Mouse (Mus musculus): ENCODE measurements around the gene Cavin3. TPM values are rescaled to one million over a fixed set of nuclear protein-coding genes. Genes with fewer than 3 reads are reported as not detected.
"Not testable (repeated sequence)": the region's sequence is repeated elsewhere in the genome, so short reads cannot be mapped to it uniquely, and the experiment has no call there.

Cavin3 gene
- polyA plus RNA-seq, 1 experiment from 2014 or later = 79.9 TPM

DNA sequence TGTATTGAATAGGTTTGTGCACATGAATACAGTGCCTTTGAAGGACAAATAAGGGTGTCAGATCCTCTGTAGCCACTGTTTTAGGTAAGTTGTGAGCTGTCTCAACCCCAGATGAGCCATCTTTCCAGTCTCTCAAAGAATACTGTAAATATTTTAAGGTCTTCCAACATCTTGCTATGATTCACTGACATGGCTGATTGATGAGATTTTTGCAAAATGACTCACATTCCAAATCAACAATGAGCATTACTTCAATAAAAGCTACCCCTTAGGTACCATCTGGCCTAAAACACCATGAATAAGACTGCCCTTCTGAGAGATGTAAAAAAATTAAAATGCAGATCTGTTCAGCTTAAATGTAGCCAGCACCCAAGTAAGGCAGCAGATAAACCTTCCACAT is 23.6 kb downstream of the Cavin3 start:
- H3K27ac ChIP-seq (ENCODE audit: low read depth, low read length) = no peak overlapping the region
- H3K27me3 ChIP-seq (replicated peaks; ENCODE audit: control insufficient read depth, insufficient read depth, low read length) = no peaks in the 10 kb centered on the region
- TF ChIP-seq CTCF (IDR thresholded peaks at IDR 0.05; ENCODE audit: low read depth) = no peak
- H3K4me2 ChIP-seq (replicated peaks; ENCODE audit: low read depth) = no peak overlapping the region
- no peak overlapping the region for H3K9ac ChIP-seq (ENCODE audit: low read depth, low read length)
- no peak overlapping the region for H3K4me3 ChIP-seq (ENCODE audit: low read depth, low read length)
- ATAC-seq = no peak
- H3K9me3 ChIP-seq (ENCODE audit: control insufficient read depth) = no peaks in the 10 kb centered on the region
- no peaks in the 10 kb centered on the region for H3K36me3 ChIP-seq (ENCODE audit: control insufficient read depth, insufficient read depth)
- H3K4me1 ChIP-seq (replicated peaks; ENCODE audit: control insufficient read depth, insufficient read depth, low read length) = no peaks in the 10 kb centered on the region

- 87% methylated on average over 4 of the region's 4 CpGs for WGBS
- not testable (repeated sequence) for H3K27me3 ChIP-seq (replicated peaks; ENCODE audit: control insufficient read depth, insufficient read depth, low read length); H3K9me3 ChIP-seq (ENCODE audit: control insufficient read depth); H3K4me3 ChIP-seq (ENCODE audit: low read depth, low read length); H3K4me1 ChIP-seq (replicated peaks; ENCODE audit: control insufficient read depth, insufficient read depth, low read length); H3K9ac ChIP-seq (ENCODE audit: low read depth, low read length); H3K27ac ChIP-seq (ENCODE audit: low read depth, low read length); H3K4me2 ChIP-seq (replicated peaks; ENCODE audit: low read depth); H3K36me3 ChIP-seq (ENCODE audit: control insufficient read depth, insufficient read depth); ATAC-seq
Observed at GRCm38 (mm10) chr7:105453345-105453744, 28.8 kb downstream of the Cavin3 start.

DNA sequence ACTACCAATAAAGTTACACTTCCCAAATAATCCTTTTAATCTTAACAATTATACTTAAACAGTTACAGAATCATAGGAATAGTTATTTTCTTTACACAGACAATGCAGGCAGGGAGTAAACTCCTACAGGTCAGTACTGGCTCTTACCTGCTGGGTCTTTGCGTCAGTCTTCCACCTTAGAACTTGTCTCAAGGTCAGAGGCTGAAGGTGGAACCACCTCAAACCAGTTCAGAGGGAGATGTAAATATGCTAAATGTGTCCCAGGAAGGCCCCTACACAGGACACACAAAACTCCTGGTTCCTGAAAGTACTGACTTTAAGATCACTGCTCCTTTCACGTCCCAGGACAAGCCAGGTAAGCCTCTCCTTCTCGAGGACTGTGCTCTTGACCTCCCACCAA is 37.0 kb downstream of the Cavin3 start:
- Histone ChIP-seq H3K4me1 (replicated peaks; ENCODE audit: control insufficient read depth, insufficient read depth, low read length) (no peaks in the 10 kb centered on the region), H3K27ac (ENCODE audit: low read depth, low read length) (no peak overlapping the region), H3K4me3 (ENCODE audit: low read depth, low read length) (no peak overlapping the region), H3K27me3 (replicated peaks; ENCODE audit: control insufficient read depth, insufficient read depth, low read length) (no peaks in the 10 kb centered on the region), H3K9ac (ENCODE audit: low read depth, low read length) (no peak overlapping the region), H3K9me3 (ENCODE audit: control insufficient read depth) (no peaks in the 10 kb centered on the region), H3K36me3 (ENCODE audit: control insufficient read depth, insufficient read depth) (no peaks in the 10 kb centered on the region), H3K4me2 (replicated peaks; ENCODE audit: low read depth) (no peak overlapping the region)
- WGBS = 68% methylated on average over 3 of the region's 3 CpGs
- no peak for ATAC-seq
- no peak for TF ChIP-seq CTCF (IDR thresholded peaks at IDR 0.05; ENCODE audit: low read depth)

GRCm38 (mm10) chr7:105441426-105441825 is 40.7 kb downstream of the Cavin3 start:
- Histone ChIP-seq H3K27ac (ENCODE audit: low read depth, low read length) (no peak overlapping the region), H3K4me3 (ENCODE audit: low read depth, low read length) (no peak overlapping the region), H3K27me3 (replicated peaks; ENCODE audit: control insufficient read depth, insufficient read depth, low read length) (no peaks in the 10 kb centered on the region), H3K9ac (ENCODE audit: low read depth, low read length) (no peak overlapping the region), H3K4me1 (replicated peaks; ENCODE audit: control insufficient read depth, insufficient read depth, low read length) (no peaks in the 10 kb centered on the region), H3K9me3 (ENCODE audit: control insufficient read depth) (no peaks in the 10 kb centered on the region), H3K4me2 (replicated peaks; ENCODE audit: low read depth) (no peak overlapping the region), H3K36me3 (ENCODE audit: control insufficient read depth, insufficient read depth) (no peaks in the 10 kb centered on the region)
- no peak for TF ChIP-seq CTCF (IDR thresholded peaks at IDR 0.05; ENCODE audit: low read depth)
- 34% methylated on average over 4 of the region's 4 CpGs for WGBS
- ATAC-seq = no peak

DNA sequence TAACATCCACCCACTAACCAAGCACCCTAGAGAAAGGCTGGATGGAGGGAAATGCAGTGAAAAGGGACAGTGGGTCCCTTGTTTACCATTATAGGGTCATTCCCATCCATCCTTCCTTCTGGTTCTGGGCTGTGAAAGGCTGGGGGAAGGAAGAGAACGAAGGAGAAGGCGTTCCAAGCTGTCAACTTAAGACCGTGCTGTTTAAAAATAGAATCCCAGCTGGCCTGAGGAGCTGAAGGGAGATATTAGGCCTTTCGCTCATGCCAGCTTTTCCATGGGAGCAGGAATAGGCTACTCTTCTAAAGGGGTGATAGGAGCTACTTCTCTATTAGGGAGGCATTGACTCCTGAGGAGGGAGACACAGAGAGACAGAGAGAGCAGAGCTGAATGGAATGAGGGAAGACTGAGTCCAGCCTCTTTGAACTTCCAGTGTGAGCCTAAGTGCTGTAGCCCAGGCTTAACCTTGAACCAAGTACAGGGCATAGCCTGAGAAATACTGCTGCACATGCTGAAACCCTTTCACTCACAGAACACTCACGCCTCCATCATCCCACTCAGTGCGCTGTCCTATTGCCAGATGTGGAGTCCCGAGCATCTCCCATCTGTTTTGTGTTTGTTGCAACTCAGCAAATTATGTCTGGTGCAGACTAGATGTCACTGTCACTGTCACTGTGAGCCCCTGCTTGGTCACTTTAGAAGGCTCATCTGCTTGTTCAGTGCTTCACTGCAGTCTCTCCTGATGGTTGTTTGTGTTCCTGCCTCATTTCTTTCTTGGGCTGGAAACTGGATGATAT is 43.9 kb downstream of the Cavin3 start:
- no peak for ATAC-seq
- H3K4me3 ChIP-seq (ENCODE audit: low read depth, low read length) = no peak overlapping the region
- no peaks in the 10 kb centered on the region for H3K4me1 ChIP-seq (replicated peaks; ENCODE audit: control insufficient read depth, insufficient read depth, low read length)
- H3K9me3 ChIP-seq (ENCODE audit: control insufficient read depth) = no peaks in the 10 kb centered on the region
- H3K36me3 ChIP-seq (ENCODE audit: control insufficient read depth, insufficient read depth) = no peaks in the 10 kb centered on the region
- no peak for TF ChIP-seq CTCF (IDR thresholded peaks at IDR 0.05; ENCODE audit: low read depth)
- WGBS = 60% methylated on average over 7 of the region's 7 CpGs
- no peak overlapping the region for H3K27ac ChIP-seq (ENCODE audit: low read depth, low read length)
- H3K4me2 ChIP-seq (replicated peaks; ENCODE audit: low read depth) = no peak overlapping the region
- no peaks in the 10 kb centered on the region for H3K27me3 ChIP-seq (replicated peaks; ENCODE audit: control insufficient read depth, insufficient read depth, low read length)
- H3K9ac ChIP-seq (ENCODE audit: low read depth, low read length) = no peak overlapping the region

DNA sequence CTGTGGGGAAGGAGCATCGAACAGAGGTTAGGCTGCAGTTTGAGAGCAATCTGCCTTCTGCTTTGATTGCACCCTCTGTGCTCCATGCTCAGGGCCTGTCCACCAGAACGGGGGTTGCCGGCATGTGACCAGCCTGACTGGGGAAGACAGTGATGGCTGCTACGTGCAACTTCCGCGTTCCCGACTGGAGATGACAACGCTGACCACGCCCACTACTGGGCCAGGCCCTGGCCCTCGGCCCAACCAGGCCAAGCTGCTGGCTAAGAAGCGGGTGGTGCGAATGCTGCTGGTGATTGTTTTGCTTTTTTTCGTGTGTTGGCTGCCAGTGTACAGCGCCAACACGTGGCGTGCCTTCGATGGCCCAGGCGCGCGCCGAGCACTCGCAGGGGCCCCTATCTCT is 47.3 kb downstream of the Cavin3 start:
- Histone ChIP-seq H3K36me3 (ENCODE audit: control insufficient read depth, insufficient read depth) (no peaks in the 10 kb centered on the region), H3K4me3 (ENCODE audit: low read depth, low read length) (no peak overlapping the region), H3K27me3 (replicated peaks; ENCODE audit: control insufficient read depth, insufficient read depth, low read length) (no peaks in the 10 kb centered on the region), H3K9ac (ENCODE audit: low read depth, low read length) (no peak overlapping the region), H3K4me1 (replicated peaks; ENCODE audit: control insufficient read depth, insufficient read depth, low read length) (no peaks in the 10 kb centered on the region), H3K27ac (ENCODE audit: low read depth, low read length) (no peak overlapping the region), H3K9me3 (ENCODE audit: control insufficient read depth) (no peaks in the 10 kb centered on the region), H3K4me2 (replicated peaks; ENCODE audit: low read depth) (no peak overlapping the region)
- TF ChIP-seq CTCF (IDR thresholded peaks at IDR 0.05; ENCODE audit: low read depth) = no peak
- ATAC-seq = no peak
- 82% methylated on average over 22 of the region's 22 CpGs for WGBS

GRCm38 (mm10) chr7:105433859-105434258 is 48.2 kb downstream of the Cavin3 start:
- Histone ChIP-seq H3K9me3 (ENCODE audit: control insufficient read depth) (no peaks in the 10 kb centered on the region), H3K27ac (ENCODE audit: low read depth, low read length) (no peak overlapping the region), H3K4me1 (replicated peaks; ENCODE audit: control insufficient read depth, insufficient read depth, low read length) (no peaks in the 10 kb centered on the region), H3K4me2 (replicated peaks; ENCODE audit: low read depth) (no peak overlapping the region), H3K27me3 (replicated peaks; ENCODE audit: control insufficient read depth, insufficient read depth, low read length) (no peaks in the 10 kb centered on the region), H3K9ac (ENCODE audit: low read depth, low read length) (no peak overlapping the region), H3K4me3 (ENCODE audit: low read depth, low read length) (no peak overlapping the region), H3K36me3 (ENCODE audit: control insufficient read depth, insufficient read depth) (no peaks in the 10 kb centered on the region)
- 86% methylated on average over 17 of the region's 17 CpGs for WGBS
- ATAC-seq = no peak
- TF ChIP-seq CTCF (IDR thresholded peaks at IDR 0.05; ENCODE audit: low read depth) = no peak

All from intestine, postnatal 0 days (tissue).